Mouse (Mus musculus) forebrain, embryonic 11.5 days (tissue): ENCODE measurements around the gene D930048N14Rik. TPM values are rescaled to one million over a fixed set of nuclear protein-coding genes. Genes with fewer than 3 reads are reported as not detected.

Experiments
- ATAC-seq: fragments of 200-750 bp; cut with Nextera tagmentation; replicated peaks from 2 replicates; pipeline ENCODE4 v1.8.0; 2017; ENCODE audit warnings: moderate TSS enrichment; ENCODE audit not compliant: low FRiP score
- DNase-seq: peaks from one replicate; pipeline ENCODE4 v3.0.0-alpha.2; 2017; ENCODE audit warnings: low spot score
- H3K27ac ChIP-seq: fragments of 300-500 bp; sonication (generic); 2 replicates; pipeline ENCODE4 v1.5.1; 2014; ENCODE audit warnings: low read depth, low read length
- H3K27me3 ChIP-seq: fragments of 300-500 bp; sonication (generic); 2 replicates; pipeline ENCODE4 v1.6.1; 2014; ENCODE audit warnings: mild to moderate bottlenecking, low read length, mixed read lengths; ENCODE audit not compliant: control insufficient read depth, insufficient read depth
- H3K36me3 ChIP-seq: fragments of 300-500 bp; sonication (generic); 2 replicates; pipeline ENCODE4 v1.6.1; 2014; ENCODE audit warnings: mild to moderate bottlenecking, low read length, moderate library complexity, mixed read lengths; ENCODE audit not compliant: control insufficient read depth, insufficient read depth
- H3K4me1 ChIP-seq: fragments of 300-500 bp; sonication (generic); replicated peaks from 2 replicates; pipeline ENCODE4 v1.6.1; 2014; ENCODE audit warnings: low read length, mixed read lengths; ENCODE audit not compliant: control insufficient read depth, insufficient read depth
- H3K4me2 ChIP-seq: fragments of 300-500 bp; sonication (generic); 2 replicates; pipeline ENCODE4 v1.6.1; 2014; ENCODE audit warnings: low read depth, mild to moderate bottlenecking, low read length, moderate library complexity, mixed read lengths; ENCODE audit not compliant: severe bottlenecking
- H3K4me3 ChIP-seq: fragments of 300-500 bp; sonication (generic); 2 replicates; pipeline ENCODE4 v1.5.1; 2014; ENCODE audit warnings: low read depth, low read length
- H3K9ac ChIP-seq: fragments of 300-500 bp; sonication (generic); 2 replicates; pipeline ENCODE4 v1.6.1; 2014; ENCODE audit warnings: low read length
- H3K9me3 ChIP-seq: fragments of 300-500 bp; sonication (generic); 2 replicates; pipeline ENCODE4 v1.6.1; 2016; ENCODE audit warnings: low read length, mixed read lengths; ENCODE audit not compliant: control insufficient read depth
- WGBS: fragments of 180-500 bp; shearing (Covaris S2); extraction: QIAGEN DNeasy Blood & Tissue Kit; methylation state at CpG from one replicate; pipeline ENCODE4 v1.1.7; 2014; 5-methylcytosine and 5-hydroxymethylcytosine counted together
- polyA plus RNA-seq: library from polyadenylated mRNA; unstranded; fragments of >200 nt; fragmentation: Nextera tagmentation; extraction: Ambion mirVana; gene quantifications from 2 replicates; pipeline ENCODE4 v1.2.1, GENCODE M21; 2014

The D930048N14Rik gene
- polyA plus RNA-seq, 1 experiment from 2014 or later = 1.1 TPM

GRCm38 (mm10) chr11:51707080-51707479 is 56.3 kb downstream of the D930048N14Rik start:
- Histone ChIP-seq H3K36me3 (peaks cover 3% of the 10 kb centered on the region; the same call in 1 of the 2 replicates), H3K4me3 (no peak overlapping the region), H3K9me3 (no peaks in the 10 kb centered on the region), H3K27ac (no peak overlapping the region), H3K4me1 (no peaks in the 10 kb centered on the region), H3K4me2 (no peak overlapping the region), H3K9ac (no peak overlapping the region), H3K27me3 (no peaks in the 10 kb centered on the region)
- no peak for ATAC-seq
- DNase-seq = no peak
- over 99% methylated on average over 12 of the region's 13 CpGs for WGBS

Other genes with a start within 250 kb of the D930048N14Rik start
- 14.9 and 16.7 TPM in 2 replicates for gene Phykpl, start 66.2 kb upstream of the D930048N14Rik start, polyA plus RNA-seq
- 830 and 925 TPM in 2 replicates for gene Hnrnpab, start 44.1 kb upstream of the D930048N14Rik start, polyA plus RNA-seq
- gene Nhp2, start 31.2 kb upstream of the D930048N14Rik start, polyA plus RNA-seq = 154 and 165 TPM in 2 replicates
- gene Rmnd5b, start 15.1 kb upstream of the D930048N14Rik start, polyA plus RNA-seq = 40.4 and 47.8 TPM in 2 replicates
- gene N4bp3, start 112 bp upstream of the D930048N14Rik start, polyA plus RNA-seq = 11.3 and 11.7 TPM in 2 replicates
- 75.6 and 94.9 TPM in 2 replicates for gene 0610009B22Rik, start 37.9 kb downstream of the D930048N14Rik start, polyA plus RNA-seq
- gene Sec24a, start 112.7 kb downstream of the D930048N14Rik start, polyA plus RNA-seq = 15.2 and 18.5 TPM in 2 replicates
- gene Sar1b, start 112.7 kb downstream of the D930048N14Rik start, polyA plus RNA-seq = 113 and 116 TPM in 2 replicates
- 0.29 and 0.55 TPM in 2 replicates for gene Jade2, start 206.7 kb downstream of the D930048N14Rik start, polyA plus RNA-seq